Mouse (Mus musculus): ENCODE results near the gene Cyp4a30b. TPM values are rescaled to one million over a fixed set of nuclear protein-coding genes. Genes with fewer than 3 reads are reported as not detected.
"Not testable (repeated sequence)": the region's sequence is repeated elsewhere in the genome, so short reads cannot be mapped to it uniquely, and the experiment has no call there.

Cyp4a30b gene
- polyA plus RNA-seq, 1 experiment from 2014 or later: not detected

DNA sequence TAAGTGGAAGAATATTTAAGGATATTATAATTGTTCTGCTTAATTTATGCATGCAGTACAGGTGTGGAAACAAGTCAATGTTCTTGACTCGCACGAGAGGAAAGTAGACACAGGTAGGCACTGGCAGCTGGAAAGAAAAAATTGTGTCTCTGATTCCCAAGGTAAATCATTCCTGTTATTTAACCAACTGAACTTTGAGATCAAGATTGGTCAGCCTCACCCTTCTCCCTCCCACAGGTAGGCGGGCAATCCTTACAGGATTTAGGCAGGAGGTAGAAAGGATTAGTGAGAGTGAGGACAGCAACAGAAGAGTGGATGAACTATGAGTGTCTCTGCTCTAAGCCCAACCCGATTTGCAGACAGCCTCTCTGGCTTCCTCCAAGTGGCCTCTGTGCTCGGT lies 65.6 kb downstream of the Cyp4a30b start, which contains the start of gene Cyp4a10:
Cyp4a10 (plus strand) TSS at position 265 of the 400 bp plus-strand sequence.
- not testable (repeated sequence) for H3K36me3 ChIP-seq (replicated peaks; ENCODE audit: control insufficient read depth, insufficient read depth); H3K4me3 ChIP-seq (replicated peaks; ENCODE audit: low read length); H3K27ac ChIP-seq; H3K4me2 ChIP-seq (replicated peaks); H3K27me3 ChIP-seq (ENCODE audit: control insufficient read depth, insufficient read depth, low read length); H3K4me1 ChIP-seq (replicated peaks; ENCODE audit: control insufficient read depth, insufficient read depth, low read length); DNase-seq (ENCODE audit: low spot score); ATAC-seq (ENCODE audit: low FRiP score); H3K9ac ChIP-seq; H3K9me3 ChIP-seq (ENCODE audit: control insufficient read depth, low read length)
- WGBS: 91% methylated on average over 5 of the region's 5 CpGs

DNA sequence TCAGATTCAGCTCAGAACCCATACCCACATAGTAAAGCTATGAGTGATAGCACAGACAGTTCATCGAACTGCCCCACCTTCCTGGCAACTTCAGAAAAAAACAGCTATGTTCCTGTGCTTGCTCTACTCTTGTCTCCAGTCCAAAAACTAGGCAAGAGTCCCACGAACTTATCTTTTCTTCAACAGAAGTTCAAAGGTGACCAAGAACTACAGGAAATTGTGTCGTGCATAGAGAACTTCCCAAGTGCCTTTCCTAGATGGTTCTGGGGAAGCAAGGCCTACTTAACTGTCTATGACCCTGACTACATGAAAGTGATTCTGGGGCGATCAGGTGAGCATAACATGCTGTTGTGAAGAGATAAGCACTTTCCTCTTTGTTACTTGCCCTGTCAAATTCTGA lies 67.0 kb downstream of the Cyp4a30b start:
- no peak overlapping the region for H3K27ac ChIP-seq
- no peak overlapping the region for H3K9ac ChIP-seq
- H3K27me3 ChIP-seq (ENCODE audit: control insufficient read depth, insufficient read depth, low read length): no peaks in the 10 kb centered on the region
- no peaks in the 10 kb centered on the region for H3K9me3 ChIP-seq (ENCODE audit: control insufficient read depth, low read length)
- no peak overlapping the region for H3K4me3 ChIP-seq (replicated peaks; ENCODE audit: low read length)
- DNase-seq (ENCODE audit: low spot score) (no peak), ATAC-seq (ENCODE audit: low FRiP score) (no peak)
- H3K36me3 ChIP-seq (replicated peaks; ENCODE audit: control insufficient read depth, insufficient read depth): no peaks in the 10 kb centered on the region
- no peak overlapping the region for H3K4me2 ChIP-seq (replicated peaks)
- H3K4me1 ChIP-seq (replicated peaks; ENCODE audit: control insufficient read depth, insufficient read depth, low read length): no peaks in the 10 kb centered on the region
- WGBS: 81% methylated on average over 4 of the region's 4 CpGs

Other genes starting within 250 kb of the Cyp4a30b start
- gene Cyp4a29, start 210.5 kb upstream of the Cyp4a30b start, polyA plus RNA-seq (2014; fragmentation: Nextera tagmentation; extraction: Ambion mirVana): not detected in 2 replicates
- not detected in 2 replicates for gene Cyp4a12a, start 153.6 kb upstream of the Cyp4a30b start, polyA plus RNA-seq (2014; fragmentation: Nextera tagmentation; extraction: Ambion mirVana)
- gene Cyp4a12b, start 41.0 kb upstream of the Cyp4a30b start, polyA plus RNA-seq (2014; fragmentation: Nextera tagmentation; extraction: Ambion mirVana): not detected in 2 replicates
- gene Cyp4a14, start 43.5 kb downstream of the Cyp4a30b start, polyA plus RNA-seq (2014; fragmentation: Nextera tagmentation; extraction: Ambion mirVana): not detected in 2 replicates
- not detected in 2 replicates for gene Cyp4a10, start 65.7 kb downstream of the Cyp4a30b start, polyA plus RNA-seq (2014; fragmentation: Nextera tagmentation; extraction: Ambion mirVana)
- not detected in 2 replicates for gene Cyp4a31, start 111.0 kb downstream of the Cyp4a30b start, polyA plus RNA-seq (2014; fragmentation: Nextera tagmentation; extraction: Ambion mirVana)
- not detected in 2 replicates for gene Cyp4a32, start 148.4 kb downstream of the Cyp4a30b start, polyA plus RNA-seq (2014; fragmentation: Nextera tagmentation; extraction: Ambion mirVana)
- gene Cyp4b1, start 195.1 kb downstream of the Cyp4a30b start, polyA plus RNA-seq (2014; fragmentation: Nextera tagmentation; extraction: Ambion mirVana): 0.99 and 1.9 TPM in 2 replicates

Measured in hindbrain, embryonic 14.5 days (tissue).